Mouse (Mus musculus): ENCODE measurements around the gene Gimd1. TPM values are rescaled to one million over a fixed set of nuclear protein-coding genes. Genes with fewer than 3 reads are reported as not detected.

Gene Gimd1
- polyA plus RNA-seq, 1 experiment from 2014 or later: not detected

DNA sequence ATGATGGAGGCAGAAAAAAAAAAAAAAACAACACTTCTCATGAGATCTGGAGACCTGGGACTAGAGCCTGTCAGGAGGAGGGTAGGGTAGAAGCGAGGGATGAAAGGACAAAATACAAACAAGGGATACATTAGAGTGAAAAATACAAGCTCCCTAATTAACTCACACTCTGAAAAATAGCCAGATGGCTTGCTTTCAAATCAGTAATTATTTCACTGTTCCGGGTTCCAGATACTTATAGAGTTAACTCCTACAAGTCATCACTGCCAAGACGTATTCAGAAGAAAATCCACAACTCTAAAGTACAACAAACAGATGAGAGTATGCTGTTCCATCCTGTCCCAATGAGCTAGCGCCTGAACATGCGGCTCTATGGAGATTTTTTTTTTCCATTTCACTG lies 20.6 kb downstream of the Gimd1 start:
- no peak overlapping the region for H3K9ac ChIP-seq (replicated peaks; ENCODE audit: low read depth)
- H3K4me2 ChIP-seq (replicated peaks; ENCODE audit: low read depth, low read length): no peak overlapping the region
- no peaks in the 10 kb centered on the region for H3K9me3 ChIP-seq (ENCODE audit: low read length)
- DNase-seq (ENCODE audit: low spot score) (no peak), ATAC-seq (no peak)
- H3K4me3 ChIP-seq (ENCODE audit: low read depth, low read length): no peak overlapping the region
- no peaks in the 10 kb centered on the region for H3K36me3 ChIP-seq (ENCODE audit: insufficient read depth, low read length)
- H3K4me1 ChIP-seq (ENCODE audit: insufficient read depth, low read depth, low read length): no peaks in the 10 kb centered on the region
- TF ChIP-seq EP300 (IDR thresholded peaks at IDR 0.05): no peak
- TF ChIP-seq CTCF (IDR thresholded peaks at IDR 0.05): no peak
- H3K27ac ChIP-seq (ENCODE audit: low read length): no peak overlapping the region
- no peaks in the 10 kb centered on the region for H3K27me3 ChIP-seq (replicated peaks; ENCODE audit: insufficient read depth, low read length)
- WGBS: 64% methylated on average over 5 of the region's 5 CpGs

DNA sequence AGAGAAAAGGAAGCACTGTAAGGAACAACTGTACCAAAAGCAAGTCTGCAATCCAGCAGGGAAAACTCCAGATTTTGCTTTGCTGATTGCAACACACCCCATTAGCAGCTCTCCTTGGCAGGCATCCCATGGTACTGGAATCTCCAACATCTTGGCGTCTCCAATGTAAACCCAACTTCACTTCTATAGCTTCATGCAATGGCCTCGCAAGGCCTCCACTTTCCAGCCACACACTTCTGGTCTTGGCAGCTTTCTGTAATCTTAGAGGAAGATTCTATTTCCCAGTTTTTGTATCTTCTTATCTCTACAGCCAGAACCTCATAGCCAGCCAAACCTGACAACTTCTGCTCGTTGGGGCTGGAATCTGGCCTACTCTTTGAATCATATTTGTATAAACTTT lies 22.2 kb downstream of the Gimd1 start:
- Histone ChIP-seq H3K4me2 (replicated peaks; ENCODE audit: low read depth, low read length) (no peak overlapping the region), H3K4me1 (ENCODE audit: insufficient read depth, low read depth, low read length) (no peaks in the 10 kb centered on the region), H3K27me3 (replicated peaks; ENCODE audit: insufficient read depth, low read length) (no peaks in the 10 kb centered on the region), H3K27ac (ENCODE audit: low read length) (no peak overlapping the region), H3K4me3 (ENCODE audit: low read depth, low read length) (no peak overlapping the region), H3K9ac (replicated peaks; ENCODE audit: low read depth) (no peak overlapping the region), H3K9me3 (ENCODE audit: low read length) (no peaks in the 10 kb centered on the region), H3K36me3 (ENCODE audit: insufficient read depth, low read length) (no peaks in the 10 kb centered on the region)
- peak; percentile 87 for DNase-seq (ENCODE audit: low spot score)
- 20% methylated on average over 3 of the region's 3 CpGs for WGBS
- TF ChIP-seq EP300 (IDR thresholded peaks at IDR 0.05): no peak
- no peak for TF ChIP-seq CTCF (IDR thresholded peaks at IDR 0.05)
- peak; percentile 79 for ATAC-seq

DNA sequence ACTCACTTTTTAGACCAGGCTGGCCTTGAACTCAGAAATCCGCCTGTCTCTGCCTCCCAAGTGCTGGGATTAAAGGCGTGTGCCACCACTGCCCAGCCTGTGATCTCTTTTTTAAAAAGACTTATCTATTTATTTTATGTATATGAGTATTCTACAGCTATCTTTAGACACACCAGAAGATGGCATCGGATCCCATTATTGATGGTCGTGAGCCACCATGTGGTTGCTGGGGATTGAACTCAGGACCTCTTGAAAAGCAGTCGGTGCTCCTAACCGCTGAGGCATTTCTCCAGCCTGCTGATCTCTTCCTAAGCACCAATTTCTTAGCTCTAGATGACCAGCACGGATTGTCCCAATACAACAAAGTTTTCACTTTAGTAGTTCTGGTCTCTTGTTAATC lies 24.3 kb downstream of the Gimd1 start:
- H3K9ac ChIP-seq (replicated peaks; ENCODE audit: low read depth): no peak overlapping the region
- no peaks in the 10 kb centered on the region for H3K9me3 ChIP-seq (ENCODE audit: low read length)
- H3K4me2 ChIP-seq (replicated peaks; ENCODE audit: low read depth, low read length): no peak overlapping the region
- no peak for DNase-seq (ENCODE audit: low spot score)
- no peak overlapping the region for H3K4me3 ChIP-seq (ENCODE audit: low read depth, low read length)
- H3K27me3 ChIP-seq (replicated peaks; ENCODE audit: insufficient read depth, low read length): no peaks in the 10 kb centered on the region
- WGBS: 91% methylated on average over 7 of the region's 7 CpGs
- H3K36me3 ChIP-seq (ENCODE audit: insufficient read depth, low read length): no peaks in the 10 kb centered on the region
- H3K4me1 ChIP-seq (ENCODE audit: insufficient read depth, low read depth, low read length): no peaks in the 10 kb centered on the region
- ATAC-seq: no peak
- H3K27ac ChIP-seq (ENCODE audit: low read length): no peak overlapping the region
- no peak for TF ChIP-seq EP300 (IDR thresholded peaks at IDR 0.05)
- no peak for TF ChIP-seq CTCF (IDR thresholded peaks at IDR 0.05)

DNA sequence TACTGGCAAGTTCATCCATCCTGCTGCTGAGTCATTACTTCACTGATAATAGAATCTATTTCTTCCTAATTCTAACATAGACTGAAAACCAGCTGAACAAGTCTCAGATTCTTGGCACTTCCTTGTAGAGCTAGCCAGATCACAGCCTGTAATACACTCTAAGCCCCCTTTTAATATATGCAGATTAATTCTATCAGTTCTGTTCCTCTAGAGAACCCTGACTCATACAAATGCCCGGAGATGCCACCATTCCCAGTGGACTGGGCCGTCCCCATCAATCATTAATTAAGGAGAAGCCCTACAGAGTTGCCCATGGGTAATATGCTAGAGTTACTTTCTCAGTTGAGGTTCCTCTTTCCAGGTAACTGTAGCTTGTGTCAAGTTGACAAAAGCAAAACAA lies 26.3 kb downstream of the Gimd1 start:
- Histone ChIP-seq H3K4me1 (ENCODE audit: insufficient read depth, low read depth, low read length) (no peaks in the 10 kb centered on the region), H3K27me3 (replicated peaks; ENCODE audit: insufficient read depth, low read length) (no peaks in the 10 kb centered on the region), H3K9me3 (ENCODE audit: low read length) (no peaks in the 10 kb centered on the region), H3K4me2 (replicated peaks; ENCODE audit: low read depth, low read length) (no peak overlapping the region), H3K27ac (ENCODE audit: low read length) (no peak overlapping the region), H3K4me3 (ENCODE audit: low read depth, low read length) (no peak overlapping the region), H3K36me3 (ENCODE audit: insufficient read depth, low read length) (0 out of 2 replicates have a peak, but pooled peaks cover 9% of the 10 kb centered on the region), H3K9ac (replicated peaks; ENCODE audit: low read depth) (no peak overlapping the region)
- ATAC-seq (no peak), DNase-seq (ENCODE audit: low spot score) (no peak)
- 80% methylated on average over 2 of the region's 2 CpGs for WGBS
- TF ChIP-seq CTCF (IDR thresholded peaks at IDR 0.05) (no peak), EP300 (IDR thresholded peaks at IDR 0.05) (no peak)

DNA sequence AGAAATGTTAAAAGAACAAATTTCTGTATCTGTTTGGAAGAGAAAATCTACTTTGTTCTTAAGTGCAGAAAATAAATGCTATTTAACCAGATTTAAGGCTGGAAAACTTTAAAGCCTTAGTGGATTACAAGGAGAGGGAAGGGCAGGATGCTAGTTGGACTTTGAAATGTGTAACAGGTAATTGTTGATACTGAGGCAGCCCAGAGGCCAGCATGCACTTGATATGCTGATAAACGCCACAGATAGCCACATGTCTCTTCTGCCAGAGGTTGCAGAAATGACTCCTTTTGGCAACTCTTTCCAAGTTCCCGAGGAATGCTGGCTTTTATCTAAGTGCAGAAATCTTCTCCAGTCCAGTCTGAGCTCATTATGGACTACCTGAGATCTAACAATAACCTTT lies 47.9 kb downstream of the Gimd1 start:
- DNase-seq (ENCODE audit: low spot score) (no peak), ATAC-seq (no peak)
- no peaks in the 10 kb centered on the region for H3K36me3 ChIP-seq (ENCODE audit: insufficient read depth, low read length)
- 81% methylated on average over 2 of the region's 2 CpGs for WGBS
- H3K27me3 ChIP-seq (replicated peaks; ENCODE audit: insufficient read depth, low read length): no peaks in the 10 kb centered on the region
- peaks cover 1% of the 10 kb centered on the region; the same call in 1 of the 2 replicates for H3K4me1 ChIP-seq (ENCODE audit: insufficient read depth, low read depth, low read length)
- H3K27ac ChIP-seq (ENCODE audit: low read length): no peak overlapping the region
- no peak overlapping the region for H3K4me2 ChIP-seq (replicated peaks; ENCODE audit: low read depth, low read length)
- H3K4me3 ChIP-seq (ENCODE audit: low read depth, low read length): no peak overlapping the region
- H3K9ac ChIP-seq (replicated peaks; ENCODE audit: low read depth): no peak overlapping the region
- H3K9me3 ChIP-seq (ENCODE audit: low read length): no peaks in the 10 kb centered on the region
- TF ChIP-seq EP300 (IDR thresholded peaks at IDR 0.05): no peak
- no peak for TF ChIP-seq CTCF (IDR thresholded peaks at IDR 0.05)

DNA sequence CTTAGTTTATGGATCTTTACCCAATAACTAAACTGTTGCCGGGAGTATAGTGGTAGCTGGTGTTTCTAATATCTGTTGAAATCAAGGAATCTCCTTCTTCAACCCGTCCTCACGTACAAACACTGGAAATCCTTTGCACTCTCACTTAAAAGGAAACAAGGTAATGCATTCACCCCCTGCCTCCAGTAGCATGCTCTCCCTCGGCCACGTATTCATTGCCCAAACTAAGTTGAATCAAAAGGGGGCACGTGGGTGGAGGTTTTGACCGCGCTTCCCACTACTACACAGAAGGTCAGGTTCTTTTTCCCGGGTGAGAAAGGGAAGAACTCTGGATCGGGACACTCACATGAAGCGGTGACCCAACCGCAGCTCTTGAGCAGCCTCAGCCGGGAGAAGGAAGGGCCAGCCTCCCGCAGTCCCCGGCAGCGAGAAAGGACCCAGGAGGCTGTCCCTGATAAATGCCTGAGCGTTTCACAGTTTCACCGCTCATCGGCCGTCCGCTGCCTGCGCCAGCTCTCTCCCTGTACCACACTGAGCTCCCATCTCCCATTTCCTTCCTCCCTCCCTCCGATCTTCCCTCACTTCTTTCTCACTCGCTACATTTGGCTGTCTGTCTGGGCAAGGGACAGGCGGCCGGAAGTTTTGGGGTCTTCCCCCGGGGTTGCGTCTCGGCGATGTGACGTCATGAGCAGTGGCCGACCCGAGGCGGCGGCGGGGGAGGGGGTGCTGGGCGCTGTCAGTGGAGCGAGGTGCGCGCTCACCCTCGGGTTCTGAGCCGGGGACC lies 54.0 kb downstream of the Gimd1 start, which contains the start of gene Tbck:
Gene Tbck, plus strand, starts transcription at position 698 of the 784 bp plus-strand sequence.
- Histone ChIP-seq H3K27me3 (replicated peaks; ENCODE audit: insufficient read depth, low read length) (no peaks in the 10 kb centered on the region), H3K36me3 (ENCODE audit: insufficient read depth, low read length) (no peaks in the 10 kb centered on the region), H3K4me2 (replicated peaks; ENCODE audit: low read depth, low read length) (peak within 1 kb of the TSS; percentile 68), H3K4me3 (ENCODE audit: low read depth, low read length) (peak within 1 kb of the TSS; percentile 71), H3K9me3 (ENCODE audit: low read length) (no peaks in the 10 kb centered on the region), H3K4me1 (ENCODE audit: insufficient read depth, low read depth, low read length) (peaks cover 10% of the 10 kb centered on the region; the same call in 1 of the 2 replicates), H3K27ac (ENCODE audit: low read length) (peak within 1 kb of the TSS; percentile 95), H3K9ac (replicated peaks; ENCODE audit: low read depth) (peak within 1 kb of the TSS; percentile 98)
- under 1% methylated on average over 41 of the region's 42 CpGs for WGBS
- peak; percentile 97 for DNase-seq (ENCODE audit: low spot score)
- peak; percentile 97 for ATAC-seq
- TF ChIP-seq EP300 (IDR thresholded peaks at IDR 0.05) (peak; percentile 85), CTCF (IDR thresholded peaks at IDR 0.05) (no peak)
